Mouse (Mus musculus) adrenal gland, postnatal 14 days (tissue): Measurements from ENCODE around the gene Gfra1. TPM values are rescaled to one million over a fixed set of nuclear protein-coding genes. Genes with fewer than 3 reads are reported as not detected.
A peak's percentile ranks its signal among the peaks of the same experiment; 100 is the strongest.

Experiments used
- DNase-seq: peaks from one replicate; pipeline ENCODE4 v3.0.0; 2021; ENCODE audit warnings: mixed read lengths
- long read RNA-seq, 2 experiments: library from polyadenylated mRNA; stranded (forward); transcript quantifications; one replicate each; pipeline ENCODE4 v2.0.0; 2021
- total RNA-seq: library from RNA; stranded (reverse); gene quantifications from 2 replicates; pipeline ENCODE4 v1.2.3, GENCODE M21; 2021

Gene Gfra1
- total RNA-seq, result 2.8 and 10.1 TPM in 2 replicates
- long read RNA-seq, experiment 1, result 0 reads
- long read RNA-seq, experiment 2, full-length matches to known transcripts, result 1 of 5 reads
- long read RNA-seq, experiment 2, partial matches to known transcripts, result 2 of 5 reads
- long read RNA-seq, experiment 2, other reads (novel, unspliced or antisense), result 2 of 5 reads

- DNase-seq, result peak; percentile 58
Observed at GRCm38 (mm10) chr19:58455496-58456061, at the start of gene Gfra1. Gene Gfra1, minus strand, starts transcription at chr19:58455909.

- DNase-seq, result no peak
Observed at GRCm38 (mm10) chr19:58500049-58500448, 44.3 kb upstream of the Gfra1 start.

GRCm38 (mm10) chr19:58499420-58499966 is 43.8 kb upstream of the Gfra1 start:
- DNase-seq, result no peak

GRCm38 (mm10) chr19:58497106-58497505 is 41.4 kb upstream of the Gfra1 start:
- peak; percentile 27 for DNase-seq

- no peak for DNase-seq
Observed at GRCm38 (mm10) chr19:58486686-58487085, 31.0 kb upstream of the Gfra1 start.

GRCm38 (mm10) chr19:58482373-58482977 is 26.8 kb upstream of the Gfra1 start:
- no peak for DNase-seq

GRCm38 (mm10) chr19:58474251-58474650 is 18.5 kb upstream of the Gfra1 start:
- DNase-seq, result no peak

- DNase-seq, result peak; percentile 88
Observed at GRCm38 (mm10) chr19:58469421-58469820, 13.7 kb upstream of the Gfra1 start.

GRCm38 (mm10) chr19:58468331-58468730 is 12.6 kb upstream of the Gfra1 start:
- no peak for DNase-seq

GRCm38 (mm10) chr19:58463755-58464154 is 8.0 kb upstream of the Gfra1 start:
- no peak for DNase-seq

- no peak for DNase-seq
Observed at GRCm38 (mm10) chr19:58460361-58461022, 4.8 kb upstream of the Gfra1 start.

- peak; percentile 6 for DNase-seq
Observed at GRCm38 (mm10) chr19:58456491-58457061, 867 bp upstream of the Gfra1 start.

GRCm38 (mm10) chr19:58455061-58455495 is 631 bp downstream of the Gfra1 start:
- DNase-seq, result no peak

- peak; percentile 64 for DNase-seq
Observed at GRCm38 (mm10) chr19:58454261-58455060, 1.2 kb downstream of the Gfra1 start.

- DNase-seq, result peak; percentile 66
Observed at GRCm38 (mm10) chr19:58453581-58453980, 2.1 kb downstream of the Gfra1 start.

- peak; percentile 10 for DNase-seq
Observed at GRCm38 (mm10) chr19:58452941-58453551, 2.7 kb downstream of the Gfra1 start.

- DNase-seq, result no peak
Observed at GRCm38 (mm10) chr19:58452178-58452819, 3.4 kb downstream of the Gfra1 start.

- DNase-seq, result no peak
Observed at GRCm38 (mm10) chr19:58451323-58451722, 4.4 kb downstream of the Gfra1 start.

GRCm38 (mm10) chr19:58450716-58451115 is 5.0 kb downstream of the Gfra1 start:
- DNase-seq, result no peak
